Mouse (Mus musculus): ENCODE data around the gene Gps1. TPM values are rescaled to one million over a fixed set of nuclear protein-coding genes. Genes with fewer than 3 reads are reported as not detected.
"Not testable (repeated sequence)": the region's sequence is repeated elsewhere in the genome, so short reads cannot be mapped to it uniquely, and the experiment has no call there.

Gene Gps1
- total RNA-seq, 2 experiments from 2014 or later: 61.7 to 69.1 TPM

DNA sequence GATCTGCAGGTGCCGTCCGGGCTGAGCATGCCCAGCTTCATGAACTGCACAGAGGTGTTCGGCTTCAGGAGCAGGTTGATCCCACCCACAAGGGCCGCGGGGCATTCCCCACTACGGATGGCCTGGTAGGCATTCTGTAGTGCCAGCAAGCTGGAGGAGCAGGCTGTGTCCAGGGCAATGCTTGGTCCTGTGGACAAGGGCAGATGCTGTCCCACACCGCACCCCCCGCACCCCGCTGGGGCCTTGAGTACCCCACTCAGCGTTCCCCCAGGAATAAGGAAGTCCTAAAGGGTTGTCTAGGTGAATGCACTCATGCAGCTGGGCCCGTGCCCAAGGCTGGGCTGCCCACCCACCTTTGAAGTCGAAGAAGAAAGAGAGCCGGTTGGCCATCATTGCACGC lies 36.5 kb downstream of the Gps1 start:
- no peak for DNase-seq
- intact Hi-C loops (cut with DNase I): loop anchor here (5.0 kb wide), 1 partner anchor 87 kb away; no protein-coding TSS in a partner anchor

DNA sequence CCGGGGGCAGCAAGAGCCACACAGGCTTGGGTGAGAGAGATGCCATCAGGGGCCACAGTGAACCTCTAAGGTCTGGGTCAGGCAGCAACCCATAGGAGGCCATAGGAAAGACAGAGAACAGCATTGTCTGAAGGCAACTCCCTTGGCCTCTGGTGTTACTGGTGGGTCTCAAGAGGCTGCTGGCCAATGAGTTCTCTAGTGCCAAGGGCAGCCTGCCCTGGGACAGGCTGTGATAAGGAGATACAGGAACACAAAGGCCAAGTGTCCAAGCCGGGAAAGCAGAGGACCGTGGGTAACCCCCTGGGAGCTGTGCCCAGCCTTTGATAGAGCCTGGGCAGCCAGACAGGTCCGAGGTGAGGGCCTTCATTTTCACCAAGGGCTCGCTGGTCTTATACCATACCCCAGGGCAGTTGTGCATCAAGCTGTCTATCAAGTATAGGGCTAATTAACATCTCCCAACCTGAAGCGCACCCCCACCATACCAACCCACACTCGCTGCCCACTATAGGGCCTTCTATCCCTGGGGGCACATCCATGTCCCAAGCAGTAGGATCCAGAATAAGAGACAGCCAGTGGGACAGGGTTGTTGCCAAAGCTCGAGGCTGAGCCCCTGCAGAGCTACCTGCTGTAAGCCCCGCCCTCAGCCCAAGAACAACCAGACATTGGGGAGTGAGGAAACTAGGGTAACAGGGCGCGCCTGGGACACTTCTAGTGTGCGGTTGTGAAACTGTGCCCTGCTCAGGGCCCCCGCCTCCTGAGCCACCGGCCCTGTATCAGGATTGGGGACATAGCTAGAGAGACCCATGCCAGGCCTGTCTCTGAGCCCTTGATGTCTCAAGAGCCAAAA lies 37.2 kb downstream of the Gps1 start:
- peak; percentile 67 to 75 for DNase-seq
- intact Hi-C loops (cut with DNase I): loop anchor here (5.0 kb wide), 1 partner anchor 86 kb away; no protein-coding TSS in a partner anchor

DNA sequence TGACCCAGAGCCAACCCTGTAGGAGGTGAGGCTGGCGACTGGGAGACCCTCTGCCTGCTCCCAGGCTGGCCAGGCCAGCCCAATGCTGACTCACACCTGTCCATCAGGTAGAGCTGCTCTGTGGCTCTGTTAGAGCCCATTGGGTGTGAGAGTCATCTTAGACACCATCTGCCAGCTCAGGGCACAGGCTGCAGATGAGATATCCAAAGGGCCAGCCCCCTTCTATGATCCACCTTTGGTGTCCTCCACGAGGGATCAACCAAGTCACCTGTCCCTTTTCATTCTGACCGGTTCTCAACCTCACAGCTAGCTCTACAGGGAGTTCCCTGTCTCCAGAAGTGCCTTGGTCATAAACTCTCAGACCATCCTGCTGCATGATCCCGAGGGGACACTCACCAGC lies 38.2 kb downstream of the Gps1 start:
- intact Hi-C loops (cut with DNase I): loop anchor here (5.0 kb wide), 1 partner anchor 85 kb away; no protein-coding TSS in a partner anchor
- DNase-seq: no peak

DNA sequence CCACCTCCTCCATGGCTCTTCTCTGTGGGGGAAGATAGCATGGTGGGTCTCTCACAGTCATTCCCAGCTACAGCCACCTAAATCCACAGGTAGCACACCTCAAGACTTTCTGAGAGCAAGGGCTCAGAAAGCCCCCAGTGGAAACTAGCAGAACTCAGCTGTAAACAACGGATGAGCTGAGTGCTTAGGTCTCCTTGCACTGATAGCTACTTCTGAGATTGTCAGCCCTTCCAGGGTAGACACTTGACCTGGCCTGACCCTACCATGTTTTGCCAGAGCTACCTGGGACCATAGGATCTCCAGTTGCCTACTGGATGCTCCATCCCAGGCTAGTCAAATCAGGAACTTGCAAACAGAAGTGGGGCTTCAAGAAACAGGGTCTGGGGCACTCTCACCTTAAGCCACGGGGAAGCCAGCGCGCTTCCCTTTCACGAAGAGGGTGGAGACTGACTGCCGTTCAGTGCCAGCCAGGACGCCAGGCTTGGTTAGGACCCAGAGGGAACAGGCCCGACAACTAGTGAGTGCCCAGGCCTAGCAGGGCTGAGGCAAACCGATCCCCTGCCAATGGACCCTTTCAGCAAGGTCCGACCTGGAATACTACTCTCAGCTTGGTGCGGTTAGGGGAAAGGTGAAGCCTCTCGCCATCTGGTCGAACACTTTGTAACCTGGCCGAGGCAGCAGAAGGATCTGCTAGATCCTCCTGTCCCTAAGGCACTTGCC lies 38.9 kb downstream of the Gps1 start:
- intact Hi-C loops (cut with DNase I): loop anchor here (5.0 kb wide), 1 partner anchor 84 kb away; no protein-coding TSS in a partner anchor
- peak; percentile 42 to 43 for DNase-seq

DNA sequence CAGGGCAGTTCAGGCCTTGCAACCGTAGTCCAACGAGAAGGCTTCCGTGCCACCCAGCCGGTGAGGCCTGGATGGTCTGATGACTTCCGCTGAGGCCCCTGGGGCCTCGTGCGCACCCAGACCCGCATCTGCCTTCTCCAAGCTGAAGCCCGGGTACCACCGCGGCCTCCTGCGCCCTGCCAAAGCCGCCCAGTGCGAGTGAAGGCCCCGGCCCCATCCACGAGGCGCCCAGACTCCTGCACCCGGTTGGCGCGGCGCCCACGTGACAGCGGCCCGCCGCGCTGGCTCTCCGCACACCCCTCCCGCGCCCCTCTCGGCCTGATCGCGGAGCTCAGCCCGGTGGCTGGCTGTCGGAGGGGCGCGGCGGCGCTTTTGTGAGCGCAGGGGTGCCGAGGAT lies 39.5 kb downstream of the Gps1 start:
- DNase-seq: no peak

DNA sequence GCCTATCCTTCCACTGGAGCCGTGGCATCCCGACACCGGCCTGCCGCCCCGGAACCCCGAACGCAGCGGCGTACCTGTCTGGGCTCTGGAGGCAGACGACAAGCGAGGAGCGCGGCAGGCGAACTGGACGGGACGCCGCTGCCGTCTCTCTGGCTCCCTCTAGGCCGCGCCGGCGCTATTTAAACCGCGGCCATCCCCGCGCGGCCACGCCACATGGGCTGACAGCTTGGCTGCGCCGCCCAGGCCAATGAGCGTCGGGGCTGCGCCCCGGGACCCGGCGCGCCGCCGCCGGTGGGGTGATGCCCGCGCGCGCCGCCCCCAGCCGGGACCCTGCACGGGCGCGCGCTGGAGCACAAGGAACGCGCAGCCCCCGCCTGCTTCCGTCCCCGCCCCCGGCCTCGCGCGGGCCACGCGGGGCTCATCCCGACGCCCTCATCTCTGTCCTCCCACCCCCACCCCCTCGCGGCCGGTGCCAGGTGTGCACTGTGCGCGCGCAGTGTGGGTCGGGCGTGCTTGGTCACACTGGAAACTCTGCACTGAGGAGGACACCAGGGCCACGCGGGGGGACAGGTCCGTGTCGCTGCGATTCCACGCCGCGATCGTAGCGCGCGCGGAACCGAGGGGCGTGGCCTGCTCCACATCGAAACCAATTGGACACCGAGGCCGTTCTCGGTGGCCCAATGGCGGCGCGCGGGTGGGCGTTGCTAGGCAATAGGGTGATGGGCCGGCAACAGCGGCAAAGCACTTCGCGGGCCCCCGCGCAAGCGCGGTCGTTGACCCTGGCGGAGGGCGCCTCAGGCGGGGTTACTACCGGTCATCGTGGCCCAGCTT lies 40.1 kb downstream of the Gps1 start, which contains the start of gene Fasn:
Fasn (minus strand) TSS at position 592 of the 831 bp plus-strand sequence.
- DNase-seq: peak; percentile 97 to 98
- intact Hi-C loops (cut with DNase I): loop anchor here (5.0 kb wide), 1 partner anchor 83 kb away; no protein-coding TSS in a partner anchor

More for the DNA sequence above, 39.5 kb downstream of the Gps1 start:
- intact Hi-C loops (cut with DNase I): loop anchor here (5.0 kb wide), 1 partner anchor 84 kb away; no protein-coding TSS in a partner anchor

DNA sequence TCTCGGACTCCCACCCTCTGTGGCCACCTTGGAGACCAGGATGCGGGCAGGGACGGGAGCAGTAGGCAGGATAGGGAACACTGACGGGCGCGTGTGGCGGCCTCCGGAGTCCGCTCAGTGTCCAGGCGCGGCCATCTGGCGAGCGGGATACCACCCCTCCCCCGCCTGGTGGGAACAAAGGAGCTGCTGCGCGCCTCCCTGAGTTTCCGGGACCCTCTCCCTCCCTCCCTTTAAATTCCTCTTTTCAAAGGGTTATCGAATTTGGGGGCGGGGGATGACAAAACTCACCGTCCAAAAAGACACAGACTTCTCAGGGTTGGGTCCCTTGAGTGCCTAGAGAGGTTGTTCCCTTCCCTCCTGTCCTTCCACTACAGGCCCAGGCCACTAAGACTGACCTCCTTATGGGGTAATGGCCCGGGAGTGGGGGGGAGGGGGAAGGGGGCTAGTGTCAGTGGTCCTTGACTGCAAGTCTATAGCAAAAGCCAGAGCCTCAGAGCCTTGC lies 40.8 kb downstream of the Gps1 start:
- intact Hi-C loops (cut with DNase I): loop anchor here (5.0 kb wide), 1 partner anchor 82 kb away; no protein-coding TSS in a partner anchor
- DNase-seq: no peak

DNA sequence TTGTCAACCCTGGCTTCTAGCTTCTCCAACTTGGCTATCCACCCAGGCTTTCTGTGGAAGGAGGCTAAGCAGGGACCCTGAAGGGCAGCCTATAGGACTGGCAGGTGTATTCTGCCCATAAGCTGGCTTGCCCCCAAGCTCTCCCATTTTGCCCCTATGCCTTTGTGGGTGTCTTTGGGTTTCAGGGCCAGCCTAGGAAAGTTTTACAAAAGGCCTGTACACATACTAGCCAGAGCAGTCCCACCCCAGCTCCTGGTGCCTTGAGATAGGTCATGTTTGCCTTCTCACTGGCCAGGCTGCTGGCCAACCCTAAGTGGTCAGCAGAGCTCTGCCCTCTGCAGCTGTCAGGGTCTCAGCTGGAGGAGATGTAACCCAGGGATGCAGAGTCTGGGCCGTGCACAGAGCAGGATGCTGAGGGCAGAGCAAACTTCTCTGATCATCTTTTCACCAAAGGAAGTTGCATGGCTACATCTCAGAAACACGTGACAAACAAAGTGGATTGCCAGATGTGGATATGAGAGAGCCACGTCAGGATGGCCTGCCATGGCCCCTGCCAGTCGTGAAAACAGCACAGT lies 41.3 kb downstream of the Gps1 start:
- DNase-seq: peak; percentile 26 to 39
- intact Hi-C loops (cut with DNase I): no loop called here

DNA sequence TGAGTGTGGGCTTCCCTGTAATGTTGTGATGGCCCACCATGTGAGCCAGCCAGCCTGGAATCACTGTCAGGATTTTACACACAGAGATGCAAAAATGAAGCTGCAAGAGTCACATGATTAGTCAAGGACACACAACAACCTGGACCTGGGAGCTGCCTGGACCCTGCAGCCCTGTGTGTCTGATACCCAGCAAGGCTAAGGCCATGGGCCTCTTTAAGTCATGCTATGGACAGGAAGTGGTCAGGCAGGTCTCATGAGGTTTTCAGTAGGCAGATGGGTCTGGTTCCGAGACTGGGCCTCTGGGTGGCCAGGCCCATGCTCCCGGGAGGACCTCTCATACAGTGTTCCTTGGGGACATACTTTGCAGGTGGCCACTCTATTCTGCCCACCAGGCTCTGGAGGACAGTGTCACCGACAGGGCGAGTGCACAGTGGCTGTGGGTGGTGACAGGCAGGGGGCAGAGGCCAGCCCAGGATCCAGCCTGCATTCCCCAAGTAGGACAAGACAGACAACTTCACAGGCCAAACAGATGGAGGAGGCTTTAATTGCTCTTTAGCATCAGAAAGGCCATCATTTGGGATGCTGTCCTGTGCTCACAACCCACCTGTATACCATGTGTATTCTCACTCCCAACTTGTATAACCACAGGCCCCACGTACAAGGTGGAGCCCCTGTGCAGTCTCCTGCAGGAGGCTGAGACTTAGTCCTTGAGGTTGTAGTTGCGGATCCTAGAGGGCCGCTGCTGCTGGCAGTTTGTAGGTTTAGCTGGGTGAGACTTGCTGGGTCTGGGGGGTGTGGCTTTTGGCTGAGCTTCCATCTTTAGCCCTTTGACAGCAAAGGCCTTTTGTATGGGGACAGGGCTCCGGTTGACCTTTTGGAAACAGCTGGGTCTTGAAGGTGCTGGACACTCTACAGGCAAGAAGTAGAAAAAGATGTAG lies 42.2 kb downstream of the Gps1 start:
- DNase-seq: no peak
- intact Hi-C loops (cut with DNase I): no loop called here

DNA sequence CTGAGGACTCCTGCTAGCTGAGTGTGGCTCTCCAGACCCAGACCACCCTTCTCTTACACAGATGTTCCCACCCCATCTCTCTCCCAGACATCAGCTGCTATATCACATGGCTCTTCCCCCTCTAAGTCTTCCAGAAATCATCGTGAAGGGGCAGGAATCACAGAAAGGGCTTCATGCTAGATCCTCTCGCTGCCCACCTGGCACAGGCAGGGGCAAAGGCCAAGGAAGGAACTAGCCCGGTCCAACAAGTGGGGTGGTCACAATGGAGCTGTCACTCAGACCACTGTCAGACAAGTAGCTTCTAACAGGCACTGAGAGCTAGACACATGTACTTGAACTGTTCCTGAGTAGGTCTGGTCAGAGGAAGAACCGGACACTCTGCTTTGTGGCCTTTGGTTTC lies 44.3 kb downstream of the Gps1 start:
- intact Hi-C loops (cut with DNase I): no loop called here

DNA sequence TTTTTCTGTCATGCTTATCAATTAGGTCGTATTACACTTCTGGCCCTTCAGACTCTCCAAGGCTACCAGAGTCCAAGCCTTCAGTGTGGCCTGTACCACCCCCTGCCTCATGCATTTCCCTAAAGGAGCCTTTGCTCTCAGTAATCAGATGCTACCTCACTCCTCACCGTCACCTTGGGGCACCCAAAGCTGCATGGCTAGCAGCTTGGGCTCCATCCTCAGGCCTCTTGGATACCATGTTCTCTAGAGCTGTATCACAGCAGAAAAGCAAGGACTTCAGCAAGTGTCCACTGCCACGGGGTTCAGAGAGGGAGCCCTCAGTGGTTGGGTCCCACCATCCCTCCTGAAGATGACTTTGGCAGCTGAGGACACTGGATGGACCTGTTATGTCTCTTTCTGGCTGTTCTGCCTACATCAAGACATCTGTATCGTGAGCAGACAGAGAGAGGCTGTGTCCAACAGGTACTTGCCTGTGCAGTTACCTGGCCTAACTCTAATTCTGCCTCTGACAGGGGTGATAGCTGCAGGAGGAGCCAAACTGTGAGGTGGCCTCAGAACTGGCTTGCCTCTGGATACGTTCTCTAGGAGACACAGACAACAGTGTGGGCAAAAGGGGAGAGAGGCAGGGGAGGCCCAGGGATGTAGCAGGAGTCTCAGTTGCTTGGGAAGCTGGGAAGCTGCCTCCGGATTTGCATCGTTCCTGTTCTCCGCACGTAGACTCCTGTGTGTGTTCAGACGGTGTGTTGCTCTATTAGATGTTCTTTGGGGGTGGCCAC lies 45.9 kb downstream of the Gps1 start:
- intact Hi-C loops (cut with DNase I): no loop called here
- DNase-seq: no peak

More for the DNA sequence above, 44.3 kb downstream of the Gps1 start:
- no peak for DNase-seq

DNA sequence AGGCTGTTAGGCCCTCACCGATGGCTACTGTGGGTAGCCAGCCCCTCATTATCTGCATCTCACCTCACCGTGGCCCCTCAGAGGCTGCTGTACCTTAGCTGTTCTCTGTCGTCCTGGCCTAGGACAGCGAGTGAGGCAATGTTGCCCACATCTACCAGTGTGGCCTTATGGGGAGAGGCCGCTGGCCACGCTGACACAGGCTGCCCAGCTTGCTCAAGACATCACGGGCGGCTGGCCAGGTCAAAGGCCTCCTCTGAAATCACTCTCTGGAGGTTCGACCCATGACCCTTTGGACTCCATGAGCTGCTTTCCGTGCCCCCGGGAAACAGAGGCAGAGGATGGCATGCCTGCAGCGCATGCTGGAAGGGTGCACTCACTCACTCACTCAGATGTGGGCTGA lies 46.6 kb downstream of the Gps1 start:
- intact Hi-C loops (cut with DNase I): no loop called here

DNA sequence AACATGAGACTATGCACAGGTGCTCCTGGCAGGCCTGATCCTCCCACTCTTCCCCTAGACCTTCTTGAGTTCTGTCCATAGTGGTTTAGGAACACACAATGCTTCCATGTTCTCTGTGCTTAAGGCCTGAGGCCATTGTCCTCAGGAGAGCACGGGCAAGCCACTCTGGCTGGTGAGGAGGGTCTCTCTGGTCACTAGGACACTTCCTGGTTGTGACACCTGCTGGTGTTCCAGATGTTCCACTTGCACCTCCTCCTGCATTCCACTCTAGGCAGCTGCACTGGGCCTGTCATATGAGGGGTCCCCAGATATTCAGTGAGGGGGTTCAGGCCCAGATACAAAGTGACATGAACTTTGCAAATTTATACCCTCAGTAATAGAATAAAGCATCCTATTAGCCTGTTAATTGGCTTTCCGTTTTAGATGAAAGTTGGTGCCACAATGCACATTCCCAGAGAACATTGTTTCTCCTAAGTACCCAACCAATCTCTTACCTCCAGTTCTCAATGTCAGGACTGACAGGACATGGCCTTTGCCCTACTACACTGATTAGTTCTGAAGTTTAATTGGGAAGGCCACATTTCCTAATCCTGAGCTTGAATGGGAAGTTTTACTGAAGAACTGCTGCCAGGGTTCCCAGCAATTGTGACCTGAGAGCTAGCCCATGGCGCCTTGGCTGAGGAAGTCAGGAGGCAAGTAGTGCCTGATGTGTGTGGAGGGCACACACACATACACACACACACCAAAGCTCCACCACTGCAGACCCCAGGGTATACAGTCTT lies 47.8 kb downstream of the Gps1 start:
- intact Hi-C loops (cut with DNase I): no loop called here
- no peak for DNase-seq

More for the DNA sequence above, 46.6 kb downstream of the Gps1 start:
- DNase-seq: no peak

DNA sequence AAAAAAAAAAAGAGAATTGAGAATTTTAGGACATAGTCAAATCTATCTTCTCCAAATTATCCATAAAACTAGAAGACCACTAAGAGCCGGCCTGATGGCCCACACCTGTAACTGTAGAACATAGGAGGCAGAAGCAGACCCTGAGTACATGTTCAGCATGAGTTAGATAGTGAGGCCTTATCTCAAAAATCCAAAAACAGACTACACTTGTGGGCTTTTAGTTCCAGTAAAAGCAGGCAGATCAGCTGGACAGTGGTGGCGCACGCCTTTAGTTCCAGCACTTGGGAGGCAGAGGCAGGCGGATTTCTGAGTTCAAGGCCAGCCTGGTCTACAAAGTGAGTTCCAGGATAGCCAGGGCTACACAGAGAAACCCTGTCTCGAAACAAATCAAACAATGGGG lies 48.9 kb downstream of the Gps1 start:
- DNase-seq; intact Hi-C loops (cut with DNase I): not testable (repeated sequence)

DNA sequence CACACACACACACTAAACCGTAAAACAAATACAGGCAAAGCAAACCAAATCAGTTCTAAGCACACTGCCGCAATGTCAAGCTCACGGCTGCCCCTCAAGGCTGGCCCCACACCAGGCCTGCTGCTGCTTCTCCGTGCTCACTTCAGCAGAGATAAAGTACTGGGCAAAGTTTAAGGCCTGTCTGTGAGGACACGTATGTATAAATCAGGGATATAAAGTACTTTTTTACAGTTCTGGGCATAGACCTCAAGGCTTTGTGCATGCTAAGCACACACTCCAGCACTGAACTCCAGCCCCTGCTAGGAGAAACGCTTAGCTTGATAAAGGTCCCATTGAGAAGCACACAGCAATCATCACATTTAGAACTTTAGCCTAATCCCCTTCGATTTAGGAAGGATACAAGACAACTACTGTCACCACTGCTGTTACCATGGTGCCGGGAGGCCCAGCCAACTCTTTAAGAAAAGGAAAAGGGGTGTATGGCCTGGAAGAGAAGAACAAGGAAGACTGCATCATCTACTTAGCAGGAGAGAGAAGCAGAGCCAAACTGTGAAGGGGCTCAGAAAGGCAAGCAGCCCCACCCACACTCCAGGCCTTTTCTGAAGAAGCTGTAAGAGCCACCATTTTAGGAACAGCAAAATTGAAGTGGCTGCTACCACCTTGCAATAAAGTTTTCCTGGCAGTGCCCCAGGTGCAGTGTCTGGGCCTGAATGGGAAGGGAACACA lies 49.6 kb downstream of the Gps1 start:
- DNase-seq: no peak
- intact Hi-C loops (cut with DNase I): no loop called here
